Mouse (Mus musculus) E14TG2a.4 (cell line): ENCODE measurements around the gene Psmd8.
"Not testable (repeated sequence)": the region's sequence is repeated elsewhere in the genome, so short reads cannot be mapped to it uniquely, and the experiment has no call there.

ENCODE experiments used
- H3K27me3 ChIP-seq: 2 replicates; pipeline ENCODE4 v1.6.1; 2014; ENCODE audit warnings: low read length, control low read depth; ENCODE audit not compliant: insufficient read depth
- H3K36me3 ChIP-seq: 2 replicates; pipeline ENCODE4 v1.6.1; 2014; ENCODE audit warnings: low read length, control low read depth; ENCODE audit not compliant: insufficient read depth
- H3K4me1 ChIP-seq: replicated peaks from 2 replicates; pipeline ENCODE4 v1.6.1; 2014; ENCODE audit warnings: low read depth, low read length, control low read depth
- H3K4me3 ChIP-seq: replicated peaks from 2 replicates; pipeline ENCODE4 v1.5.1; 2014; ENCODE audit warnings: mild to moderate bottlenecking, low read length
- H3K9me3 ChIP-seq: 2 replicates; pipeline ENCODE4 v1.6.1; 2014; ENCODE audit warnings: low read length, control low read depth
- CTCF ChIP-seq: conservative IDR thresholded peaks from 2 replicates; pipeline ENCODE4 v1.5.1; 2014; ENCODE audit warnings: low read length
- NANOG ChIP-seq: IDR thresholded peaks from 2 replicates; pipeline ENCODE4 v1.6.1; 2014; ENCODE audit warnings: borderline replicate concordance, low read length, mixed read lengths
- POU5F1 ChIP-seq: IDR thresholded peaks from 2 replicates; pipeline ENCODE4 v1.6.1; 2014; ENCODE audit warnings: low read length, borderline replicate concordance

The Psmd8 gene

DNA sequence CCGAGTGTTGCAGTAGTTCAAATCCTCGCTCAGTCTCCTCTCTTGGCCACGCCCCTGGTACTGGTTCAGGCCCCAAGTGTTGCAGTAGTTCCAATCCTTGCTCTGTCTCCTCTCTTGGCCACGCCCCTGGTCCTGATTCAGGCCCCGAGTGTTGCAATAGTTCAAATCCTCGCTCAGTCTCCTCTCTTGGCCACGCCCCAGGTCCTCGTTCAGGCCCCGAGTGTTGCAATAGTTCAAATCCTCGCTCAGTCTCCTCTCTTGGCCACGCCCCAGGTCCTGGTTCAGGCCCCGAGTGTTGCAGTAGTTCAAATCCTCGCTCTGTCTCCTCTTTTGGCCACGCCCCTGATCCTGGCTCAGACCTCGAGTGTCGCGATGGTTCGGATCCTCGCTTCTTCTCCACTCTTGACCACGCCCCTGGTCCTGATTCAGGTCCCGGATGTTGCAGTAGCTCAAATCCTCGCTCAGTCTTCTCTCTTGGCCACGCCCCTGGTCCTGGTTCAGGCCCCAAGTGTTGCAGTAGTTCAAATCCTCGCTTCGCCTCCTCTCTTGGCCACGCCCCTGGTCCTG lies 31.8 kb upstream of the Psmd8 start:
- Histone ChIP-seq H3K27me3 (no peaks in the 10 kb centered on the region), H3K9me3 (peaks cover 23% of the 10 kb centered on the region), H3K4me3 (peak overlapping the region; percentile 67), H3K36me3 (no peaks in the 10 kb centered on the region), H3K4me1 (peaks cover 24% of the 10 kb centered on the region)
- TF ChIP-seq NANOG (no peak), POU5F1 (no peak), CTCF (no peak)

- H3K4me1 ChIP-seq, result peaks cover 24% of the 10 kb centered on the region
- TF ChIP-seq POU5F1 (no peak), CTCF (no peak), NANOG (no peak)
- peaks cover 17% of the 10 kb centered on the region for H3K9me3 ChIP-seq
Measured at GRCm38 (mm10) chr7:29211415-29212198, 31.1 kb upstream of the Psmd8 start.

GRCm38 (mm10) chr7:29211013-29211412 lies 30.5 kb upstream of the Psmd8 start:
- H3K4me3 ChIP-seq, result peak overlapping the region; percentile 67
- not testable (repeated sequence) for H3K36me3 ChIP-seq, H3K27me3 ChIP-seq
- peaks cover 24% of the 10 kb centered on the region for H3K4me1 ChIP-seq
- peaks cover 11% of the 10 kb centered on the region for H3K9me3 ChIP-seq

More at GRCm38 (mm10) chr7:29211415-29212198, 31.1 kb upstream of the Psmd8 start:
- no peaks in the 10 kb centered on the region for H3K27me3 ChIP-seq
- H3K4me3 ChIP-seq, result peak overlapping the region; percentile 67
- no peaks in the 10 kb centered on the region for H3K36me3 ChIP-seq

DNA sequence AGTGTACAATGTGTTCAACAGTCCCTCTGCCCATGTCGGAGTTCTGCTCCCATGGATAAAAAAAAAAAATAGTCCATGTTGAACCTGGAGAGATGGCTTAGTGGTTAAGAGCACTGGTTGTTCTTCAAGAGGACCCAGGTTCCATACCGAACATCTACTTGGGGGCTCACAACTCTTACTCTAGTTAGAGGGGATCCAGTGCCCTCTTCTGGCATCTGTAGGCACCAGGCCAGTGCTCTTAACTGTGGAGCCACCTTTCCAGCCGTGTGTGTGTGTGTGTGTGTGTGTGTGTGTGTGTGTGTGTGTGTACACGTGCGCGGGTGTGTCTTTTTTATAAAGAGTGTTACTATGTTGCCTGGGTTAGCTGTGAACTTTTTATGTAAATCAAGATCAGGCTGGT lies 22.1 kb upstream of the Psmd8 start:
- TF ChIP-seq POU5F1 (no peak), CTCF (no peak), NANOG (no peak)
- Histone ChIP-seq H3K27me3 (no peaks in the 10 kb centered on the region), H3K4me1 (no peaks in the 10 kb centered on the region), H3K4me3 (no peak overlapping the region), H3K9me3 (no peaks in the 10 kb centered on the region), H3K36me3 (no peaks in the 10 kb centered on the region)

DNA sequence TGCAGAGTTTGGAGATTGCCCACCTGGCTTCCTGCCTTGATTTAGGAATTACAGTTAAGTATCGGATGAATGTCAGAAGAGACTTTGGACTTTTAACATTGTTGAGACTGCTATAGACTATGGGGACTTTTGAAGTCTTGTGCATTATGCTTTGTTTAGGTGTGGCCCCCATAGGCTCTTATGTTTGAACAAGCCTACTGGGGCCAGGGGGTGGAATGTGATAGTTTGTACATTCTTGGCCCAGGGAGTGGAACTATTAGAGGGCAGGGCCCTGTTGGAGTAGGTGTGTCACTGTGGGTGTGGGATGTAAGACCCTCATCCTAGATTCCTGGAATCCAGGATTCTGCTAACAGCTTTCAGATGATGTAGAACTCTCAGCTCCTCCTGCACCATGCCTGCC lies 13.7 kb upstream of the Psmd8 start:
- not testable (repeated sequence) for H3K9me3 ChIP-seq, H3K4me1 ChIP-seq, H3K36me3 ChIP-seq, H3K27me3 ChIP-seq, H3K4me3 ChIP-seq

DNA sequence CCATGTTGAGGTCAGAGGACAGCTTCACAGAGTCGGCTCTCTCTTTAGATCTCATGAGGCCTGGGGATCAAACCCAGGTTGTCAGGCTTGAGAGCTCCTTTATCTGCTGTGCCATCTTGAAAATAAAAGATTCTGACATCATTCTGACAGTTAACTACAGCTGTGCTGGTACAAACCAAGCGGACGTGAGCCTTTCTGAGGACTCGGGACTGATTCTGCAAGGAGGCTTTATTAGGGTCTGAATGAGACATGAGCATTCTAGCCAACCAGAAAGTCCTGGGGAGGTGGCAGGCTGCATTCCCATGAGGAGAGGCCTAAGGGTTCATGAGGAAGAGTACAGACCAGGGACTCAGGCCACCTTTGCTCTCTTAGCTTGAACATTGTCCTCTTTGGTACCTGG lies 822 bp upstream of the Psmd8 start:
- not testable (repeated sequence) for H3K9me3 ChIP-seq, H3K27me3 ChIP-seq, H3K4me3 ChIP-seq
- peaks cover 32% of the 10 kb centered on the region for H3K4me1 ChIP-seq
- peaks cover 24% of the 10 kb centered on the region for H3K36me3 ChIP-seq

DNA sequence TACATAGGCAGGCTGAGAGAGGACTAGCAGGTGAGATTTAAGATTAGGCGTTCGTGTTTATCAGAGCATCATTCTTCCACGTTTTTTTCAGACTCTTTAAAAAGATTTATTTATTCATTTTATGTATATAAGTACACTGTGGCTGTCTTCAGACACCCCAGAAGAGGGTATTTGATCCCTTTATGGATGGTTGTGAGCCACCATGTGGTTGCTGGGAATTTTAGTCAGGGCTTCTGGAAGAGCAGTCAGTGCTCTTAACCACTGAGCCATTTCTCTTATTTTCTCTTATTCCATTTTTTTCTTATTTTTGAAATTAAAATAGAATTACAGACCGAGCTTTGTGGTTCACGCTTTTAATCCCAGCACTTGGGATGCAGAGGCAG lies 344 bp upstream of the Psmd8 start:
- H3K27me3 ChIP-seq, result no peaks in the 10 kb centered on the region
- no peak for TF ChIP-seq CTCF
- TF ChIP-seq NANOG, result no peak
- TF ChIP-seq POU5F1, result no peak

GRCm38 (mm10) chr7:29179323-29179722 lies 1.2 kb downstream of the Psmd8 start:
- Histone ChIP-seq H3K27me3 (no peaks in the 10 kb centered on the region), H3K36me3 (peaks cover 44% of the 10 kb centered on the region), H3K9me3 (no peaks in the 10 kb centered on the region), H3K4me3 (peak overlapping the region; percentile 95), H3K4me1 (peaks cover 32% of the 10 kb centered on the region)
- TF ChIP-seq CTCF (no peak), NANOG (no peak), POU5F1 (no peak)

More for the DNA sequence above, 344 bp upstream of the Psmd8 start:
- H3K9me3 ChIP-seq, result no peaks in the 10 kb centered on the region
- peak overlapping the region; percentile 39; the same call in 1 of the 2 replicates for H3K4me3 ChIP-seq
- H3K36me3 ChIP-seq, result peaks cover 29% of the 10 kb centered on the region
- peaks cover 32% of the 10 kb centered on the region for H3K4me1 ChIP-seq

DNA sequence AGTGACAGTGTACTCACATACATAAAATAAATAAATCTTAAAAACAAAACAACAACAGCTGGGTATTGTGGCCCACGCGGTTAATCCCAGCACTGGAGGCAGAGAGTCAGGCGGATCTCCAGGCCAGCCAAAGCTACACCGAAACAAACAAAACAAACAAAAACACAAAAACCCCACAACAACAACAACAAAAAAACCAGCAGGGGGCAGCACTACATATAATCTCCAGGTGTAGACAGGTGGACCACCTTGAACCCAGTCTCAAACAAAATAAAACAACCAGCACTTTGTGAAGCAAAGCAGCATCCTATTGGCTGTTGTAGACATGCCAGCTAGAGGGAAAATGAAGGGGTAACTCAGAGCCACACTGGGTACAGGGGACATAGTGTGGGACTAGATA lies 2.4 kb downstream of the Psmd8 start:
- peak; percentile 21; the same call in 1 of the 2 replicates for TF ChIP-seq CTCF
- TF ChIP-seq POU5F1, result no peak
- no peak overlapping the region for H3K4me3 ChIP-seq
- H3K9me3 ChIP-seq, result no peaks in the 10 kb centered on the region
- H3K27me3 ChIP-seq, result peaks cover 7% of the 10 kb centered on the region
- H3K36me3 ChIP-seq, result peaks cover 57% of the 10 kb centered on the region
- H3K4me1 ChIP-seq, result peaks cover 36% of the 10 kb centered on the region
